Mouse (Mus musculus) bone marrow, adult 2 months (tissue): ENCODE results near the gene Auts2.

Experiments
- CTCF ChIP-seq: fragments of 200-500 bp; IDR thresholded peaks from 2 replicates; pipeline ENCODE4 v1.5.1; 2011; ENCODE audit warnings: low read length, control low read depth; ENCODE audit not compliant: control insufficient read depth, insufficient read depth
- POLR2A ChIP-seq: fragments of 200-500 bp; IDR thresholded peaks from 2 replicates; pipeline ENCODE4 v1.6.1; 2011; ENCODE audit warnings: low read depth, mild to moderate bottlenecking, control low read depth, low read length, borderline replicate concordance; ENCODE audit not compliant: control insufficient read depth

DNA sequence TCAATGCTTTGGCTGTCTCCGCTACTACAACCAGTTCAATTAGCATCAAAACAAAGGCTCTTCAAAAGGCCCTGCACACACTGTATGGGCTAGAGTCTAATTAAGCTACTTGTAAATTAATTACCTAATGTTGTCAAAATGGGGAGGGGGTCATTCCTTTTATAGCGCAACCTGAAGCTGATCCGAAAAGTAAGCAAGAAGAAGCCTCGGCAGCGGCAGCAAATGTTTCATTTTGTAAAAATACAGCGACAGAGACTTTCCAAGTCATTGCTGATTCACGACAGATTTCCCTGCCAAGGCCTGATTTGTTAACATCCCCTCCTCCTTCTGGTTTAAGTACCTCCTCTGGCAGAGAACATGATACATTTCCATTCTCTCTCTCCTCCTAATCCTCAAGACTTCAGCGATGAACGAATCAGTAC, 33.7 kb downstream of the Auts2 start:
- TF ChIP-seq CTCF (no peak), POLR2A (no peak)
